Mouse (Mus musculus): ENCODE results near the gene Tprg. TPM values are rescaled to one million over a fixed set of nuclear protein-coding genes. Genes with fewer than 3 reads are reported as not detected.

The Tprg gene
- total RNA-seq, 4 experiments from 2014 or later: not detected

DNA sequence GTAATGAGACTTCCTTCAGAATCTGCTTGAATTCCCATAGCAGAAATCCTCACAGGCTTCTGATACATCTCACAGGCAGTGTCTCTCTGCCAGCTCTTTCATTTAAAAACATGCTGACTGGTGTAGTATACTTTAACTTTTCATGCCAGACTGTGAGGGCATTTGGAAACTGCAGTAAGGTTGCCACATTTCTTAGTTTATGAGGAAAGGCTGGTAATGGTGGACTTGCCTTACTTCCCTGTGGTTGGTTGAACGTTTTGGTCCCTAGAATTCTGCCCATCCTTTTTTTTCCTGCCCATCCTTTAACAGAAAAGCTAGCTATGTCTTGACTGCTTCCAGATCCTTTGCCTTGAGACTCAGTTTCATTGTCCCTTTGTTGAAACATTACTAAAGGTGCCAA lies 138.8 kb downstream of the Tprg start:
- DNase-seq: no peak

DNA sequence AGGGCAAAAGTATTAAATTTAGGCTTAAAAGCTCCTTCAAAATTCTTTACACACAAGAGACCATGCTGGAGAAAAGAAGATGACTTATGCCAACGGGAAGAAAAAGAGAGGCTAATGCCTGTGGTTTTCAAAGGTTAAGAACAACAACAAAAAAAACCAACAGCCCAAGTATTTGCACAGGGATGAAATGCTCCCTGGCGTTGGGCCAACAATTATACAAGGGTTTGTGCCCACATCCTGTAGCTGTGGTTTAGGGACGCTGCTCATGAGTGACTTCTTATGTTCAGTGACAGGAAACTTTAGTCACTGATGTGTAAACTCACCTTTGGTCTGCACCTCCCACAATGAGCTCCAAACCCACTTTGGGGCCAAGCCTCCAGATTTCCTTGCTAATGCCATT lies 139.6 kb downstream of the Tprg start:
- no peak for DNase-seq

DNA sequence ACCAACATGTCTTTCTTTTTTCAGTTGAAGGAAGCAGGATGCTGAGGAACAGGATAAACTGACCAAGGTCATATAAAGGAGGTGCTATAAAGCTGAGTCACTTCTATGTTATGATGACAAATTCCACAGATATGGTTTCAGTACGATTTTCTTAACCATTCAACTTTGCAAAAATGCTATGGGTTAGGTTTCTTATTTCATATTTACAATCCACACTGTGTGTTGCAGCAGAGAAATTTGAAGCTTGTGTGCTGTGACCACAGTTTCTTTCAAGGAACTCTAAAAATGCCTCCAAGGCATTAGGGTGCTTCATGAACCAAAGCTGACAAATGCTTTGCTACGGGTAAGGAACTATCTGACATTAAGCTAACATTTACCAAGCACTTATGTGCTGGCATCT lies 153.4 kb downstream of the Tprg start:
- no peak for DNase-seq

DNA sequence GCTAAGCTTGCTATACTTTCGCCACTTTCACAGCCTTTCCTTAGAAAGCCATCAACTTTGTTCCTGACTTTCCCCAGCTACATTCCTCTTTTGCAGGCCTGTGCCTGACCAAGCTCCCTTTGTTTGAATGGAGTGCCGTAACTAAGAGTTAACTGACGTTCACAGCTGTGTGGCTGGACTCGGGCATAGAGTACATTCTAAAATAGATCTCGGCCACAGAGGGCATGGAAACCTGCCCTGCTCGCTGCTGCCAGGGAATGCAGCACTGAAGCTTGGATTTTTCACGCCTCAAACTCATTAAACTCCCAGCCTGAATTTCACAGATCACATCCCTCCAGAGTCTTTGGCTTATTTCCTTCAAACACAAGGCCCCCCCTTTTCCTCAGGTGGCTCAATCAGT lies 159.0 kb downstream of the Tprg start:
- DNase-seq: no peak

DNA sequence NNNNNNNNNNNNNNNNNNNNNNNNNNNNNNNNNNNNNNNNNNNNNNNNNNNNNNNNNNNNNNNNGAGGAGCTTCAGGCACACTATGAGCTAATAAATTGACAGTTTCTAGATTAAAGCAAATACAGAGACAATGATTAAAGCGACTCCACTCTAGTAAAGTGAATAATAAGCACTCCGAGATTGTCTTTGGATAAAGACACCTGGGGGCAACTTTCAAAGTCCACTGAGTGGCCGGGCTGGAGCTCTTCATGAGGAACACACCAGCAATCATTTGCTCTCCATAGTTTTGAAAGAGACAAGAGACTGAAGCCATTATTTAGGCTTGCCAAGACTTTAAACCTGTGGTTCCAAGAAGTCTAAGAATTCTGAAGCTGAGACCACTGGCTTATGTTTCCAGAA lies 164.9 kb downstream of the Tprg start:
- no peak for DNase-seq

DNA sequence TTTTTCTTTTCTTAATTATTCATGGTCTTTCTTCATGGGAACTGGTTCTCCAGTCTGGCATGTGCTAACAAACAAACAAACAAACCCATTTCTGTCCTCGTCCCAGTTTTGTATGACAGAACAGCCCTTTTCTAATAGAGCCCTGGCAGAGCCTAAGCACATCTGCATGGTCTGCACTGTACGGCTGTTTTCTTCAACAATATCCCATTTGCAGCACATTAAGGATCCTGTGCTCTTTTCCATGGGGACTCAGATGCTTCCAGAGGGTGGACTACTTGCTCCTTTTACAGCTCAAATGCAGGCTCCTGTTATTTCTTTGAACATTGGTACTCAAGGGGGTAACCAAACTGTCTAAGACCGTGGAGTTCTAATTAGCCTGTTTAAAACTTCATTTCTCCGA lies 178.1 kb downstream of the Tprg start:
- no peak for DNase-seq

DNA sequence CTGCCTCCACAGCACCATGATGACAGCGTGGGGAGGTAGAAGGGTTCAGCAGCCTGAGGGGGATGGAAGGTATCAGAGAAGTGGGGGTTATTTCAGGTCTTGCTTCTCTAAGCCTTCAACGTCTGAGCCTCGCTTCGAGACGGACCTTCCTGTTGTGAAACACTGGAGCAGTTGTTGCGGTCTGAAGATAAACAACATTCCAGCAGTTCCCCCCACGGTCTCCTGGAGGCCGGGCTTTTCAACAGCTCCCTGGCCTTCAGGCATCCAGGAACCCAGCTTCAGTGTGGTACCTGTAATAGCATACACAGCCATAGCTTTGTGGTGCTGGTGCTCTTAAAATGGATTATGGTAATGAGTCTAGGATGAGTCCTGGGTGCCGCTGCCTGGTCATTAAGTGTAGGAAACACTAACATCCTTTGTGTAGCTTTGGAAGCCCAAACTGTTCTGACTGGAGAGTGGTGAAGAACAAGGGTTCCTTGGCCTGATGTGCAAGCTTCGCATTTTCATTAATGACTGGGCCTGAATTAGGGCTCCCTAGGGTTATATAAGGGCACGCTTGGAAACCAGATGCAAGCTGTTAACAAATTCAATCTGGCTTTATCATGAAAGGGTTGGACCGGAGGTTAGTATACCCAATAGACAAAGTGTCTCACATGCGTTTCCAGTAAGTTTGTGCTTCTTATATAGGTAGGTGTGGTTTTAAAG lies 179.0 kb downstream of the Tprg start:
- DNase-seq: no peak

DNA sequence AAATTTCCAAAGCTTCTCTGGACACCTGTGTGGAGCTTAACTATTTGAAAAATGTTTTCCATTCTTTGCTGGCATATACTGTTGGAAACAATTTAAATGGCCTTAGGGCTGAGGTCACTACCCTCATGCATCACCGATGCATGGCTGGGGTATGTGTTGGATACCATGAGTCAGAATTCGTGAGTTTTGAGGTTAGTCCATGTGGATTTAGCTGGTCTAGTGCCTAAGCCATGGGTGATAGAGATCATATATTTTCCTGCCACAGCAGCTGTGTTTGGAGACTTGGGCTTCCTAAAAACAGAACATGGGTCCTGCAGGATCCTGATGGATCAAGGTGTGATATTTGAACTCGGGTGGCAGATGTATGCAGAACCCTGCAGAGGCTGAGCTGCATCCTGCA lies 181.4 kb downstream of the Tprg start:
- no peak for DNase-seq

DNA sequence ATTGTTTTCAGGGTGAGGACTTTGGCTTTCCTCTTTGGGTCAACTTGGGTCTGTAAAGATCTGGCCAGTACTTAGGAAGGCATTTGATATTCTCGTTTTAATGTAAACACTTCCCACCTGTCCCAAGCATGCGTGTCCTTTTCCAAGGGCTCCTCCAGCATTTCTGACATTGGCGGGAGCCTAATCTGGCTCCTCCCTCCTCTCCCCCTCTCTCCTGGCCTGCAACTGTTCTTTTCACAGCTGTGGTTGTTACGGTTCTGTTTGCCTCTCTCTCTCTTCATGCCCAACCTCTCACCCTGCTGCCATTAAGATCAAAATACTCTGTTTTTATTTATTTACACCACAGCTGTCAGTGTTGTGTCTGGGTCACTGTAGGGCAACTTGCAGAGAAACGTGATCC lies 182.0 kb downstream of the Tprg start:
- no peak for DNase-seq

Data from adrenal gland, adult 8-10 months (tissue).